Mouse (Mus musculus) olfactory bulb, adult 2 months (tissue): Measurements from ENCODE around the gene Shroom1.

Experiments used
- CTCF ChIP-seq: fragments of 200-500 bp; IDR thresholded peaks from 2 replicates; pipeline ENCODE4 v1.5.1; 2012; ENCODE audit warnings: low read depth, mild to moderate bottlenecking, low read length, moderate library complexity; ENCODE audit not compliant: insufficient read depth
- POLR2A ChIP-seq: fragments of 200-500 bp; IDR thresholded peaks from 2 replicates; pipeline ENCODE4 v1.6.1; 2012; ENCODE audit warnings: mild to moderate bottlenecking, low read depth, low read length, moderate library complexity; ENCODE audit not compliant: insufficient read depth

- TF ChIP-seq CTCF = no peak
- TF ChIP-seq POLR2A = no peak
Measured at GRCm38 (mm10) chr11:53461727-53462126, 4.7 kb downstream of the Shroom1 start.
